Mouse (Mus musculus) myocyte (in vitro differentiated cells): Measurements from ENCODE around the gene Kctd18. TPM values are rescaled to one million over a fixed set of nuclear protein-coding genes. Genes with fewer than 3 reads are reported as not detected.

Source experiments
- H3K27me3 ChIP-seq: one replicate; pipeline ENCODE4 v1.6.1; 2011; ENCODE audit not compliant: control insufficient read depth, insufficient read depth, insufficient read length
- H3K36me3 ChIP-seq: one replicate; pipeline ENCODE4 v1.6.1; 2011; ENCODE audit not compliant: control insufficient read depth, insufficient read depth
- H3K4me2 ChIP-seq: one replicate; pipeline ENCODE4 v1.6.1; 2011; ENCODE audit warnings: low read depth, control low read depth
- H3K4me3 ChIP-seq: one replicate; pipeline ENCODE4 v1.5.1; 2011; ENCODE audit warnings: mild to moderate bottlenecking, control low read depth, moderate library complexity
- H3K79me2 ChIP-seq: one replicate; pipeline ENCODE4 v1.6.1; 2011; ENCODE audit not compliant: control insufficient read depth, insufficient read depth
- H3ac ChIP-seq: one replicate; pipeline ENCODE4 v1.6.1; 2011; ENCODE audit not compliant: control insufficient read depth, insufficient read length
- CEBPB ChIP-seq: IDR thresholded peaks from 2 replicates; pipeline ENCODE4 v1.6.1; 2011; ENCODE audit warnings: mild to moderate bottlenecking, moderate library complexity; ENCODE audit not compliant: poor library complexity, insufficient read depth, severe bottlenecking
- E2F4 ChIP-seq: IDR thresholded peaks from one replicate; pipeline ENCODE4 v1.6.1; 2011; ENCODE audit warnings: mild to moderate bottlenecking, control low read depth, moderate library complexity; ENCODE audit not compliant: insufficient read depth
- MAX ChIP-seq: IDR thresholded peaks from one replicate; pipeline ENCODE4 v1.6.1; 2011; ENCODE audit warnings: low read depth, mild to moderate bottlenecking, control low read depth
- MYOD1 ChIP-seq, 3 experiments: IDR thresholded peaks; one replicate each; pipeline ENCODE4 v1.6.1; 2011; ENCODE audit warnings: control low read depth in 2 of 3, low read depth in 2 of 3, mild to moderate bottlenecking in 2 of 3, moderate library complexity in 1 of 3; ENCODE audit not compliant: insufficient read length in 2 of 3, control insufficient read depth in 1 of 3
- MYOG ChIP-seq, 3 experiments: IDR thresholded peaks; one replicate each; pipeline ENCODE4 v1.6.1; 2011; ENCODE audit warnings: control low read depth in 2 of 3, low read depth in 2 of 3, mild to moderate bottlenecking in 2 of 3; ENCODE audit not compliant: insufficient read length in 2 of 3, control insufficient read depth in 1 of 3, insufficient read depth in 1 of 3
- POLR2A ChIP-seq: IDR thresholded peaks from one replicate; pipeline ENCODE4 v1.6.1; 2011; ENCODE audit warnings: low read depth, mild to moderate bottlenecking, control low read depth, moderate library complexity; ENCODE audit not compliant: insufficient read length
- POLR2AphosphoS2 ChIP-seq: IDR thresholded peaks from one replicate; pipeline ENCODE4 v1.6.1; 2011; ENCODE audit warnings: low read depth, control low read depth; ENCODE audit not compliant: insufficient read length
- REST ChIP-seq: IDR thresholded peaks from one replicate; pipeline ENCODE4 v1.6.1; 2011; ENCODE audit warnings: mild to moderate bottlenecking, control low read depth, moderate library complexity; ENCODE audit not compliant: insufficient read depth, insufficient read length
- SRF ChIP-seq: IDR thresholded peaks from one replicate; pipeline ENCODE4 v1.6.1; 2011; ENCODE audit warnings: low read depth; ENCODE audit not compliant: control insufficient read depth, insufficient read length
- TCF12 ChIP-seq: IDR thresholded peaks from one replicate; pipeline ENCODE4 v1.6.1; 2011; ENCODE audit warnings: mild to moderate bottlenecking, control low read depth; ENCODE audit not compliant: poor library complexity, insufficient read depth, severe bottlenecking
- TCF3 ChIP-seq: IDR thresholded peaks from one replicate; pipeline ENCODE4 v1.6.1; 2011; ENCODE audit warnings: low read depth, control low read depth; ENCODE audit not compliant: insufficient read length
- USF1 ChIP-seq: IDR thresholded peaks from one replicate; pipeline ENCODE4 v1.6.1; 2011; ENCODE audit warnings: low read depth, mild to moderate bottlenecking, control low read depth, moderate library complexity
- polyA plus RNA-seq: library from polyadenylated mRNA; unstranded; fragments of >200 nt; fragmentation: generic; extraction: Trizol; gene quantifications from one replicate; pipeline ENCODE4 v1.2.1, GENCODE M21; 2012; ENCODE audit warnings: missing spikeins

Gene Kctd18
- polyA plus RNA-seq, 1 experiment: 4.5 TPM

- TF ChIP-seq POLR2A: no peak
- TF ChIP-seq TCF12: no peak
- TF ChIP-seq CEBPB: no peak
- no peak for TF ChIP-seq MAX
- no peak for TF ChIP-seq REST
- no peak for TF ChIP-seq MYOG (IDR thresholded peaks at IDR 0.05; ENCODE audit: control insufficient read depth in 1 of 3, insufficient read depth in 1 of 3, insufficient read length in 2 of 3, low read depth in 2 of 3)
- no peak for TF ChIP-seq MYOD1 (IDR thresholded peaks at IDR 0.05; ENCODE audit: control insufficient read depth in 1 of 3, insufficient read length in 2 of 3, low read depth in 2 of 3)
- no peak for TF ChIP-seq USF1
- no peak for TF ChIP-seq POLR2AphosphoS2
- TF ChIP-seq SRF: no peak
- no peak for TF ChIP-seq TCF3
- Histone ChIP-seq H3K79me2 (peaks cover 40% of the 10 kb centered on the region), H3K36me3 (peaks cover 5% of the 10 kb centered on the region), H3K4me2 (peak overlapping the region; percentile 73), H3K4me3 (no peak overlapping the region), H3ac (no peak overlapping the region), H3K27me3 (no peaks in the 10 kb centered on the region)
These were observed 20.6 kb downstream of the Kctd18 start for GRCm38 (mm10) chr1:57998146-57998545.

DNA sequence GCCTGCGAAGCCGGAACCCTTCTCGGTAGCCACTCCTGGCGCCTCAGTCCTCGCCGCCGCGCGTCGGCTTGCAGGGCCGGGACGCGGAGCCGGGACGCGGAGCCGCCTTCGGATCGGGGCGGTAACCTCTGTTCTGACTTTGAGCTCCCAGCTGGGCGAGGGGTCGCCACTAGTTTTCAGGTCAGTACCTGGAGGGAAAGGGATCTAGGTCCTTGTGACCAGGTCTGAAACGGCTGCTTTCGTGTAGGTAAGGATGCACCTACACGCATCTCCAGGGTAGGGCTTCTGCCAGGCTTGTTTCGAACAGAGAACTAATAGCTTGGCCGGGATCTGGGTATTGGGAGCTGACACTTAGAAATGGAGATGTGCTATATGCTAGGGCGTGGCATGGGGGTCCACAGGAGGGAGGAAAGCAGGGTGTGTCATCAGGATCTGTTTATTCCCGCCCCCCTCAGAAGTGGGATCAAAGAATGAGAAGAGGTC, 22.6 kb downstream of the Kctd18 start:
- Histone ChIP-seq H3K79me2 (peaks cover 35% of the 10 kb centered on the region), H3K36me3 (no peaks in the 10 kb centered on the region), H3ac (peak overlapping the region; percentile 49), H3K4me2 (peak overlapping the region; percentile 73), H3K4me3 (peak overlapping the region; percentile 71), H3K27me3 (no peaks in the 10 kb centered on the region)
- TF ChIP-seq MYOD1 (IDR thresholded peaks at IDR 0.05; ENCODE audit: control insufficient read depth in 1 of 3, insufficient read length in 2 of 3, low read depth in 2 of 3) (no peak), TCF3 (no peak), SRF (no peak), TCF12 (no peak)

DNA sequence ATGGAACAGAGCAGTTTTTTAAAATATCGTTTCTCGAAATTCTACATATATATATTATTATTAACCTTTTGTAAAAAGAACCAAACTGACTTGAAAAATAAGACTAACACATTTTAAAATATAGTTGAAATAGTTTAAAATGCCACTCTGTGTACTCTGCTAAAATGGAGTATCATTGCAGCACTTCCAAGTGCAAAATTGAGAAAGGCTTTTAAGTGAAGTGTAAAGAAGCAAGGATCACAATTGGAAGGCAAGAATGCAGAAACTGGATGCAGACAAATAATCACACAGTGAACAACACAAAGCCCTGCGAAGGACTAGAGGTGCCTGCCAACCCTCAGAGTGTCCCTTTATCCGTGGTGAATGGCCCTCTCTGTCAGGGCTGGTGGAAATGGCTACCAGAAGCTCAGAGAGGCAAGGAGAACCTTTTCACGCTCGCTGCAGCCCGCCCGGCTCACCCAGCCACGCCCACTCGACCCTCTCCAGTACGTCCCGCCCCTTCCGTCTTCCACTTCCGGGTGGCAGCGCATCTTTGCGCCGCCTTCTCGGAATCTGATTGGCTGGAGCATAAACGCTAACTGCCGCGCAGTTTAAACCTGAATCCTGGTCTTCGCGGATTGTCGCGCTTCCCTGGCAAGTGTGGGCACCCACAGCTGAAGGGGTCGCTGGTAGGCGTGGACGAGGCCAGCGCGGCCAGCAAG, 23.2 kb downstream of the Kctd18 start, which contains the start of gene Sgo2a:
Sgo2a (plus strand) TSS at position 540 of the 701 bp plus-strand sequence.
- no peaks in the 10 kb centered on the region for H3K27me3 ChIP-seq
- peaks cover 35% of the 10 kb centered on the region for H3K79me2 ChIP-seq
- no peaks in the 10 kb centered on the region for H3K36me3 ChIP-seq
- H3K4me3 ChIP-seq: peak within 1 kb of the TSS; percentile 71
- peak within 1 kb of the TSS; percentile 82 for H3K4me2 ChIP-seq
- peak within 1 kb of the TSS; percentile 49 for H3ac ChIP-seq
- peak; percentile 80 for TF ChIP-seq POLR2AphosphoS2
- TF ChIP-seq MAX: peak; percentile 24
- TF ChIP-seq POLR2A: peak; percentile 85
- peak; percentile 8 for TF ChIP-seq SRF
- TF ChIP-seq USF1: no peak
- TF ChIP-seq E2F4: peak; percentile 96
- TF ChIP-seq TCF3: no peak

GRCm38 (mm10) chr1:57991277-57991676, 27.5 kb downstream of the Kctd18 start:
- no peak for TF ChIP-seq MYOG (IDR thresholded peaks at IDR 0.05; ENCODE audit: control insufficient read depth in 1 of 3, insufficient read depth in 1 of 3, insufficient read length in 2 of 3, low read depth in 2 of 3)
- TF ChIP-seq REST: no peak
- no peak for TF ChIP-seq MYOD1 (IDR thresholded peaks at IDR 0.05; ENCODE audit: control insufficient read depth in 1 of 3, insufficient read length in 2 of 3, low read depth in 2 of 3)
- no peak for TF ChIP-seq SRF
- TF ChIP-seq TCF12: no peak
- Histone ChIP-seq H3K36me3 (no peaks in the 10 kb centered on the region), H3K27me3 (no peaks in the 10 kb centered on the region), H3K4me3 (no peak overlapping the region), H3ac (no peak overlapping the region), H3K79me2 (peaks cover 3% of the 10 kb centered on the region), H3K4me2 (no peak overlapping the region)

GRCm38 (mm10) chr1:57989052-57989600, 29.6 kb downstream of the Kctd18 start:
- Histone ChIP-seq H3K4me2 (peak overlapping the region; percentile 62), H3K4me3 (no peak overlapping the region), H3K79me2 (no peaks in the 10 kb centered on the region), H3K36me3 (no peaks in the 10 kb centered on the region), H3ac (no peak overlapping the region), H3K27me3 (no peaks in the 10 kb centered on the region)
- TF ChIP-seq USF1 (no peak), CEBPB (peak; percentile 78), MAX (no peak)
